Mouse (Mus musculus): ENCODE data around the gene Srsf6. TPM values are rescaled to one million over a fixed set of nuclear protein-coding genes. Genes with fewer than 3 reads are reported as not detected.

Gene Srsf6
- total RNA-seq, 1 experiment from 2014 or later, result 208 TPM

- no peak for ATAC-seq (ENCODE audit: extremely low read depth, insufficient number of reproducible peaks, low FRiP score, poor library complexity, severe bottlenecking)
Observed at GRCm38 (mm10) chr2:162973637-162974036, 42.3 kb downstream of the Srsf6 start.

- ATAC-seq (ENCODE audit: extremely low read depth, insufficient number of reproducible peaks, low FRiP score, poor library complexity, severe bottlenecking), result no peak
Observed at GRCm38 (mm10) chr2:162975157-162975775, 43.9 kb downstream of the Srsf6 start.

- ATAC-seq (ENCODE audit: extremely low read depth, insufficient number of reproducible peaks, low FRiP score, poor library complexity, severe bottlenecking), result no peak
Observed at GRCm38 (mm10) chr2:162976001-162976400, 44.7 kb downstream of the Srsf6 start.

- ATAC-seq (ENCODE audit: extremely low read depth, insufficient number of reproducible peaks, low FRiP score, poor library complexity, severe bottlenecking), result no peak
Observed at GRCm38 (mm10) chr2:162984381-162984780, 53.1 kb downstream of the Srsf6 start.

- no peak for ATAC-seq (ENCODE audit: extremely low read depth, insufficient number of reproducible peaks, low FRiP score, poor library complexity, severe bottlenecking)
Observed at GRCm38 (mm10) chr2:162985923-162986322, 54.6 kb downstream of the Srsf6 start.

Other genes with a start within 250 kb of the Srsf6 start
- 1.0 TPM in 1 of 2 replicates, not detected in the other for gene L3mbtl1, start 11.9 kb downstream of the Srsf6 start, total RNA-seq (2017)
- not detected in 2 replicates for gene Sgk2, start 55.8 kb downstream of the Srsf6 start, total RNA-seq (2017)
- gene Ift52, start 85.8 kb downstream of the Srsf6 start, total RNA-seq (2017), result 22.3 and 29.8 TPM in 2 replicates
- gene Mybl2, start 123.2 kb downstream of the Srsf6 start, total RNA-seq (2017), result 0.86 and 4.0 TPM in 2 replicates
- not detected in 2 replicates for gene Gtsf1l, start 156.3 kb downstream of the Srsf6 start, total RNA-seq (2017)